Mouse (Mus musculus) liver, embryonic 14.5 days (tissue): ENCODE data around the gene Tekt4.

Experiments
- CTCF ChIP-seq: IDR thresholded peaks from 2 replicates; pipeline ENCODE4 v1.5.1; 2016; ENCODE audit warnings: antibody characterized with exemption, low read depth, control low read depth
- EP300 ChIP-seq: IDR thresholded peaks from 2 replicates; pipeline ENCODE4 v1.6.1; 2016; ENCODE audit warnings: antibody characterized with exemption, low read depth

GRCm38 (mm10) chr17:25445841-25446240 lies 8.6 kb upstream of the Tekt4 start:
- TF ChIP-seq EP300 (no peak), CTCF (no peak)
